Mouse (Mus musculus) lung, adult 18-20 months (tissue): ENCODE measurements around the gene Gm12666.
"Not testable (repeated sequence)": the region's sequence is repeated elsewhere in the genome, so short reads cannot be mapped to it uniquely, and the experiment has no call there.

Experiments
- DNase-seq, 2 experiments: peaks; one replicate each; pipeline ENCODE4 v3.0.0; 2022; ENCODE audit warnings: mixed read lengths in 2 of 2

The Gm12666 gene

DNA sequence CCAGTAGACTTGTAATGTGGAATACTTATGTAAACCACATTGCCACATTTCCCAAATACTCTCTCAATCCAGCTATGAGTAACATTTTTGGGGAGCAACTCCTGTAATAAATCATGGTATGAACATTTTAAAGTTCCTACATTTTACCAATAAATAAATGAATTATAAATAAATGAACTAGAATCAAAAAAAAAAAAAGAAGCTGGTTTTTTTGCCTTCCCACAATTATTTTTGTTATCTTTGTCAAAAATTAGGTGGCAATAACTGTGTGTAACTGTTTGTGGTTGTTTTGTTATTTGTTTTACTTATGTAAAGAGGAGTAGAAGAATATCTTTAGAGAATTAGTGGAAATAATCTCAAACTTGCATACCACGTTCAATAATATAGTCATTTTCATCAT, at the start of gene Gm12666:
Gm12666 (minus strand) TSS at position 101 of the 400 bp plus-strand sequence.
- not testable (repeated sequence) for DNase-seq

DNA sequence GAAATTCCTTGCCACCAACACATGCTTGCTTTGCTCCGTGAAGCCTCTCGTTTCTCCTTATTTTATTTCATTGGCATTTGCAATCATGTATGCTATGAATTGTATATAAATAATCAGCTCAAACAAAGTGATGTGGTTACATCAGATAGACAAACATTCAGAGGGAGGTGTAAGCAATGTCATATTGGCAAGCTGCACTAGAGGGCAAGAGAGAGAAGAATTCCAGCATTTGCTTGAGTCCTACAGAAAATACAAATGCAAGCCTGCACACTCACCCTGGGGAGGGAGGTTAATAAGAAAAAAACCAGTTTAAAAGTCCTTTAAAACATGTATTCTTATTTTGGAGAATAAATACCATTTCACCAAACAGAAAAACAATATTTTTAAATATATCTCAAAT, 34.8 kb upstream of the Gm12666 start:
- no peak for DNase-seq

DNA sequence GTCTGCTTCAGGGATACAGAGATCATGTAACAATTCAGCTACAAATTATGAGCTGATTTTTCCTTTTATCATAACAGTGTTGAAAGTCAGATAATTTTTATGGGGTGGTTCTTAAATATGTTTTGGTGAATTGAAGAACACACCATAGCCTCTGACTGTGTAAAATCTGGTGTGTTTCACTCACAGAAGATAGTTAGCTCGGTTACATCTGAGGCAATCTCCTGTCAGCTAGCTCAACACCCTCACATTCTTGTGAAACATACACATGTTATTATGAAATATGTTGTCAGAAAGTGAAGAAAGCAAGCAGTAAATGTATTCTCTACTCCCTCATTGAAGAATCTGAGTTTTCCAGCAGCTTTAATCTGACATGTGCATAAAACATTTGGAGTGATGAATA, 24.7 kb upstream of the Gm12666 start:
- DNase-seq: no peak

DNA sequence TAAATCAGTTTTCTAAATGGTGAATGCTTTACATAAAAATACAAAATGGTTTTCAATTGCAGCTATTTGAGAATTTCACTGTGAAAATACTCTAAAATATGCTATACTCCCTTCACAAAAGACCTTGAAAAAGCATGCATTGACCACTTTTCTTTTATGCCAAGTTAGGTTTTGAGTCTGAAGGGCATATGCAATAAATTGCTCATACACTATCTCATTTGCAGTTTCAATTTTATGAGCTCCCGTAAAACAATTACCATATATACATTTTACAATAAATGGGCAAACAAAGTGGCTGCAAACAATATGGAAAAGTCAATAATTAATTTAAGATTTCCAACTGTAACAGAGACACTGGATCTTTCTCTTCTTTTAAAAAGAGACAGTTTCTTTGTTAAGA, 38.9 kb downstream of the Gm12666 start:
- DNase-seq: no peak

- DNase-seq: no peak
Observed at GRCm38 (mm10) chr4:92147134-92147533, 44.4 kb downstream of the Gm12666 start, which contains the start of gene Izumo3. Gene Izumo3 (minus strand): TSS chr4:92147234.
